Mouse (Mus musculus) neural tube, postnatal 0 days (tissue): ENCODE data around the gene Gm20379. TPM values are rescaled to one million over a fixed set of nuclear protein-coding genes. Genes with fewer than 3 reads are reported as not detected.

Experiments
- polyA plus RNA-seq: library from polyadenylated mRNA; unstranded; fragments of >200 nt; fragmentation: Nextera tagmentation; extraction: Ambion mirVana; gene quantifications from 2 replicates; pipeline ENCODE4 v1.2.1, GENCODE M21; 2015

Gm20379 gene
- polyA plus RNA-seq, result 0.25 and 0.54 TPM in 2 replicates

GRCm38 (mm10) chr13:92305680-92306079 is at the start of gene Gm20379:
Gene Gm20379 (plus strand): TSS chr13:92305980.

DNA sequence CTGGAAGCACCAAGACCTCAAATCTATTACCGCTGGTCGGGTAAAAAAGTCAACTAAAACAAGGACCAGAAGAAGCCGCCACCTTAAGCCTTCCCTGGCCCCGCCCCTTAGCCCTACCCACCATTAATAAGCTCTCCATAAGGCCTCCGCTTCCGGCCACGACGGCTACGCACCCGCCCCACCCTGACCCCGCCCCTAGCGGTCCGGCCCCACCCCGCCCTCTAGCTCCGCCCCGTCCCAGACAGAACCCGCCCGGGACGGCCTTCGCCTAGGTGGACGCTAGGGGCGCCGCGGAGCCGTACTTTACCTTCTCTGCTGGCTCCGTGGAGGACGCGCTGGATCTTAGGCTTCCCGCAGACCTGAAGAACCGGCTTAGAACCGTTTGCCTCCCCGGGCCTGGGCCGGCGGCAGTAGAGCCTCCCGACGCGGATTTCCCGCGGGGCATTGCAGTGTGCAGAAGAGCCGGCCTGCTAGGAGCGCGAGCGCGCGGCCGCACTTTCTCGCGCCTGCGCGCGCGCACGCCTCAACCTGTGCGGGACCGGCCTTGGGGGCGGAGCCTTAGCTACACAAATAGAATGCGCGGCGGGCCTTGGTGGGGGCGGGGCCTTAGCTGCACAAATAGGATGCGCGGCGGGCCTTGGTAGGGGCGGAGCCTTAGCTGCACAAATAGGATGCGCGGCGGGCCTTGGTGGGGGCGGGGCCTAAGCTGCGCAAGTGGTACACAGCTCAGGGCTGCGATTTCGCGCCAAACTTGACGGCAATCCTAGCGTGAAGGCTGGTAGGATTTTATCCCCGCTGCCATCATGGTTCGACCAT is 48.9 kb downstream of the Gm20379 start, which contains the start of the genes Dhfr and Msh3:
Gene Dhfr (plus strand): TSS at position 271 of the 816 bp plus-strand sequence.
Gene Msh3 (minus strand): TSS at position 548 of the 816 bp plus-strand sequence.

Other genes starting within 250 kb of the Gm20379 start
- 14.2 and 15.6 TPM in 2 replicates for gene Rasgrf2, start 174.3 kb upstream of the Gm20379 start, polyA plus RNA-seq
- gene Dhfr, start 48.7 kb downstream of the Gm20379 start, polyA plus RNA-seq, result 2.7 and 3.3 TPM in 2 replicates
- gene Msh3, start 49.0 kb downstream of the Gm20379 start, polyA plus RNA-seq, result 17.7 and 18.1 TPM in 2 replicates
- 6.9 and 8.3 TPM in 2 replicates for gene Ankrd34b, start 119.9 kb downstream of the Gm20379 start, polyA plus RNA-seq
- 0.25 and 0.43 TPM in 2 replicates for gene Fam151b, start 178.0 kb downstream of the Gm20379 start, polyA plus RNA-seq
- gene Zfyve16, start 224.9 kb downstream of the Gm20379 start, polyA plus RNA-seq, result 6.6 and 7.6 TPM in 2 replicates